Mouse (Mus musculus): ENCODE measurements around the gene Cspg4.

GRCm38 (mm10) chr9:56893313-56893712, 28.5 kb downstream of the Cspg4 start:
- TF ChIP-seq POLR2A (IDR thresholded peaks at IDR 0.05; ENCODE audit: extremely low read depth, insufficient read depth, low read length) (no peak), CTCF (IDR thresholded peaks at IDR 0.05; ENCODE audit: low read depth, low read length) (no peak)
